Mouse (Mus musculus): ENCODE data around the gene Ppp2r2c. TPM values are rescaled to one million over a fixed set of nuclear protein-coding genes. Genes with fewer than 3 reads are reported as not detected.

Gene Ppp2r2c
- polyA plus RNA-seq, 1 experiment from 2014 or later = not detected

DNA sequence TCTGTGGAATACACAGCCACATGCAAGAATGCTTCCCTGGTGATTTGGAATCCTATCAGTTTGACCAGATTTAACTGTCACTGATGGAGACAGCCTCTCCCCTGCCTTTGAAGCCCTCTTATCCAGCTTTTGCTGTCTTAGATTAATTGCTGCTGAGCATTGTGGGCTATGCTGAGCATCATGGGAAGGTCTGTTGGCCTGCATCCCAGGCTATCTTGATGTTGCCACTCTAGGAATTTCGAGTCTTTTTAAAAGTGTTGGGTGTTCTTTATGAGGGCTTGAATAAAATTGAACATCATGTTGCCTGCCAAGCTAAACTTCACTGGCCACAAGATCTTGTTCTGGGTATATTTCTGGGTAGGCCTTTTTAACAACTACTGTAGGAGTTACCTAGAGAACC lies 16.8 kb downstream of the Ppp2r2c start:
- H3K79me2 ChIP-seq (ENCODE audit: inconsistent target) = no peaks in the 10 kb centered on the region
- H3K27ac ChIP-seq = no peak overlapping the region
- no peak overlapping the region for H3K4me3 ChIP-seq (ENCODE audit: inconsistent target)
- H3K36me3 ChIP-seq (ENCODE audit: inconsistent target) = no peaks in the 10 kb centered on the region
- 67% methylated on average over 1 of the region's 1 CpGs for WGBS (ENCODE audit: missing documents)

DNA sequence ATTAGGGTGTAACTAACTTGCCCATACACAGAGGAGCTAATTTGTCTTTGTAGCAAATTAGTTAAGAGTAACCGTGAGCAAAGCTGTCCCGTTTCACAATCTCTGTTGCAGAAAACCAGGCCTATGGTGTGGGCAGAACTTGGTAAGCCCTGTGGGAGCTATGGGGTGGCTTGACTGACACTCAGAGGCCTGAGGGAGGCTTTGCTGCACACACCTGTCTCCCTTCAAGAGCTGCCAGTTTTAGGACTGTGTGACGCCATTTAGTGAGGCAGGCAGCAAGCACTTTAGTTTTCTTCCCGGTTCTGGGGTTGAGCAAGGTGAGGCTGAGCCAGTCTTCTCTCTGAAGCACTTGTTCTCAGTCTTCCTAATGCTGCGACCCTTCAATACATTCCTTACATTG lies 17.3 kb downstream of the Ppp2r2c start:
- Histone ChIP-seq H3K36me3 (ENCODE audit: inconsistent target) (no peaks in the 10 kb centered on the region), H3K79me2 (ENCODE audit: inconsistent target) (no peaks in the 10 kb centered on the region), H3K4me3 (ENCODE audit: inconsistent target) (no peak overlapping the region), H3K27ac (no peak overlapping the region)
- WGBS (ENCODE audit: missing documents) = 88% methylated on average over 5 of the region's 5 CpGs

DNA sequence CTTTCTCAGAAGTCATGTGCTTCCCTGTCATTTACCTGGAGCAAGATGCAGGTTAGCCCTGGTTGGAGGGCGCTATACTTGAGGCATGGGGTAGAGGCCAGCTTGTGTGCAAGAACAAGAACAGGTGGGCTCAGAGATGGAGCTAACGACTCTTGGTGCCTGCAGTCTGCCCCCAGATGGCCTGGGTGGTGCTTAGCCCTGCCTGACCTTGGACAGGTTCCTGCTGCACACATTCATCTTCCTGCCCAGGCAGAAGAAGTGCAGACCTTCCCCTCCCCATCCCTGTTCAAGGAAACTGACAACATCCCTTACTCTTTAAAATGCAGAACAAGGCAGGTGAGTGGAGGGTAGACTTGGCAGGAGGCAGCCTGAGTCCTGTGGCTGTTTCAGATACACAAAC lies 18.0 kb downstream of the Ppp2r2c start:
- WGBS (ENCODE audit: missing documents) = 64% methylated on average over 2 of the region's 2 CpGs
- H3K36me3 ChIP-seq (ENCODE audit: inconsistent target) = no peaks in the 10 kb centered on the region
- no peaks in the 10 kb centered on the region for H3K79me2 ChIP-seq (ENCODE audit: inconsistent target)
- H3K27ac ChIP-seq = no peak overlapping the region
- H3K4me3 ChIP-seq (ENCODE audit: inconsistent target) = no peak overlapping the region

DNA sequence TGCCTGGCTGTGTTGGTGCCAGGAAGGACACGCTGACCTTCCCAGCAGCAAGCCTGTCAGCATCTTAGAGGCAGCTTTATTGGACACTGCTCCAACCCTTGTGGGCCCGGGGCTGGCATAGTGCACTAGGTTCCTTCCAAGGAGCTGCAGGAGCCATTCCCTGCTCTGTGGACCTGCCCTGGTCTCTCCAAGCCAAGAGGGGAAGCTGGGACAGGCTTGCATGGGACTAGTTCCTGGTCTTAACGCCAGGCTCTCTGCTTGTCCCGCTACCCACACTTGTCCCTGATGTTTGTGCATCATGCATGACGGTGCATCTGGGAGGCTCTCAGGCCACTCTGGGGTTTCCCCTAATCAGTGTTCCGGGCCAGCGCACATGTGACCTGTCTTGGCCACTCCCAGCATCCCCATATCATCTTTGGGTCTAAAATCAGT lies 18.6 kb downstream of the Ppp2r2c start:
- Histone ChIP-seq H3K36me3 (ENCODE audit: inconsistent target) (no peaks in the 10 kb centered on the region), H3K79me2 (ENCODE audit: inconsistent target) (no peaks in the 10 kb centered on the region), H3K4me3 (ENCODE audit: inconsistent target) (no peak overlapping the region), H3K27ac (no peak overlapping the region)
- WGBS (ENCODE audit: missing documents) = 69% methylated on average over 7 of the region's 7 CpGs

DNA sequence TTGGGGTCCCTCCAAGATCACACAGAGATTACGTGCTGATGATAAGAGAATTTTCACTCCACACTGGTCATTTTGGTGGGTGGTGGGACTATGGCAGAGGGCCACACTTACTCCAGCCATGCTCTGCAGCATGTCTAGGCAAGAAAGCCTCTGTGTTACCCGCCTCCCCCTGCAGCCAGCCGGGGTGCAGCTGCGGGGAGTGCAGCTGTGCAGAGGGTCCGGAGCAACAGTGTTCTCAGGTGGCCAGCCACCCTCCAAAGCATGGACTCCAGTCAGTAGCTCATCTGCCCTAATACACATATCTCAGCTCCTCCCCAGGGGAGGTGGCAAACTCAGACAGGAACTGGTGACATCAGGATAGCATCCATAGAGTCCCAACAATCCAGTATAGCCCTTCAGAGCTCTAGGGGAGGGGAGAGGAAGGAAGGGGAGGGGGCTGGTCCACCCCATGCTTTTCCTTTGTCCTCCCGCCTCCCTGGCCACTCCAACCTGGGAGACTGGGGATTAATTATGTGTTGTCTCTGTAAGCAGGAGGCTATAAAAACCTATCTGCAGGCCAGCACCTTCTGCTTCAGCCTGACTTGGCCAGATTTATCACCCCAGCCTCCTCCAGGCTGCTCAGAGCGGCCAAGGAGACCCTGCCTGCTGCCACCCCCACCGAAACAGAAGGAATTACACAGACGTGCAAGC lies 19.1 kb downstream of the Ppp2r2c start:
- H3K4me3 ChIP-seq (ENCODE audit: inconsistent target) = no peak overlapping the region
- no peaks in the 10 kb centered on the region for H3K36me3 ChIP-seq (ENCODE audit: inconsistent target)
- H3K27ac ChIP-seq = no peak overlapping the region
- no peaks in the 10 kb centered on the region for H3K79me2 ChIP-seq (ENCODE audit: inconsistent target)
- 45% methylated on average over 9 of the region's 9 CpGs for WGBS (ENCODE audit: missing documents)

DNA sequence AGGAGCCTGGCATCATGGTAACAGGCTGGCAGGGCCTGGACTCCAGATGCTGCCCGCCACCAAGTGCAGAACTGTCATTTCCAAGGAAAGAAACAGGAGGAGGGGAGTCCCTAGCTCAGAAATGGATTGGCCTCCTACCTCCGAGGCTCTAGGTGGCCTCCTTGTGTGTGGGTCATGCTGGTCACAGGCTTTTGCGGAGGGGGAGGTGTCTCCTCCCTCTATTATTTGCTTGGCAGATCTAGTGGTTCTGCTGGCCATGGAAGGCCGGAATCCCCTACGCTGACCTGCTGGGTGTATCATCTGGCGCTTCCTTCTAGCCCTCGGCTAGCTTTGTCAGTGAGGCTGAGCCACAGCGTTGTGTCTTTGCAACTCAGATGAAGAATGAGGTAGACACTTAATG lies 20.2 kb downstream of the Ppp2r2c start:
- H3K27ac ChIP-seq = no peak overlapping the region
- H3K79me2 ChIP-seq (ENCODE audit: inconsistent target) = no peaks in the 10 kb centered on the region
- H3K4me3 ChIP-seq (ENCODE audit: inconsistent target) = no peak overlapping the region
- WGBS (ENCODE audit: missing documents) = 88% methylated on average over 8 of the region's 8 CpGs
- H3K36me3 ChIP-seq (ENCODE audit: inconsistent target) = no peaks in the 10 kb centered on the region

DNA sequence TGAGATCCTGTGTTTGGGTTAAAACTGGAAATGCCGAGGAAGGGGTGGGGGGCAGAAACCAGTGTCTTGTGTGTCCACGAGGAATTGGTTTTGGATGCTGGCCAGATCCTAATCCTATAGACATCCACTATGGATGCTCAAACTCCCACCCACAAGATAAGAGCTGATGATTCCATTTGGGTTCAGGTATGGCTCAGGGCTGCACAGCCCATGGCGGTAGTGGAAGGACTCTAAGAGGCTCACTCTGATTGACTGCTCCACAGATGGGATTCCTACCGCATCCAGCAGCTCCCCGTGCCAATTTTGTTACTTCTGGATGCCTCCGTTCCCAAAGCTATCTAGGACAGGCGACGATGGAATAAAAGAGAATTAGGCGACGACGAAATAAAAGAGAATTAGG lies 20.6 kb downstream of the Ppp2r2c start:
- H3K4me3 ChIP-seq (ENCODE audit: inconsistent target) = no peak overlapping the region
- H3K36me3 ChIP-seq (ENCODE audit: inconsistent target) = no peaks in the 10 kb centered on the region
- H3K79me2 ChIP-seq (ENCODE audit: inconsistent target) = no peaks in the 10 kb centered on the region
- H3K27ac ChIP-seq = no peak overlapping the region
- WGBS (ENCODE audit: missing documents) = 90% methylated on average over 11 of the region's 11 CpGs

DNA sequence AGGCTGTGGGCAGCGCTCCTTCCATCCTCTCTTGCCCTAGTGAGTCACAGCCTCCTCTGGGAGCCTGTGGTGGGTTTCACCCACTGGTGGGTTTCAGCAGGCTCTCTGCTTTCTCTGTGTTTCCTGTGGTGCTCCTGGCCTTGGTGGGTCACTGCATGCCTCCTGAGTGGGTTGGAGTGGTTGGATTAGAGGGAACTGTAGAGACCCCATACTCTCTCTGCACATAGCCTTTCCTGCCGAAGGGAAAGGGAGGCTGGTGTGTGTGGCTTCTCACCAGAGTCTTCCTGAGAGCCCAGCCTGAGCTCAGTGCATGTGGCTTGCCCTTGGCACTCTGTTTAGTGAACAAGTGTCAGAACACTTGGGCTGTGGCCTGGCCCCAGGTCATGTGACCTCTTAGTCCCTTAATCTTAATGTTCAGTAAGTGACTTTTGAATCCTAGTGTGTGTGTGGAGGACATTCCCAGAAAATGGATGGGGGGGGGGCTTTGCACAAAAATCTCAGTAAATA lies 21.1 kb downstream of the Ppp2r2c start:
- Histone ChIP-seq H3K79me2 (ENCODE audit: inconsistent target) (no peaks in the 10 kb centered on the region), H3K36me3 (ENCODE audit: inconsistent target) (no peaks in the 10 kb centered on the region), H3K27ac (no peak overlapping the region), H3K4me3 (ENCODE audit: inconsistent target) (no peak overlapping the region)
- 80% methylated on average over 2 of the region's 2 CpGs for WGBS (ENCODE audit: missing documents)

DNA sequence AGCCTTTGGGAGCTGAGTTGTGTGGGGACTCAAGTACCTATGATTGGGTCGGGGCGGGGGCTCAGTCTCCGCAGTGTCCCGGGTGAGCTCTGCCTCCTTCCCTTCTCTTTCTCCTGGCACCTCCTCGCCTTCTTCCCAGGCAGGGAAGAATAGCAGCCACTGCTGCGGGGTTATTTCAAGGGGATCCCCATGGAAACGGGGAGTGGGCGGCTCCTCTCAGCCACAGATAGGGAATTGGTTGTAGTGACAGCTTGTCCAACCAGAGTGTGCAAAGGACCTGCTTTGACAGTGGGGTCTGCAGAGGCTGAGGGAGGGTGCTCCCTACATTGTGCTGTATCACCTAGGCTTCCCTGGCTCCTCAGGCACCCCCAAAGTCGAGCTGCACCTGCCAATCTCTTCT lies 22.5 kb downstream of the Ppp2r2c start:
- WGBS (ENCODE audit: missing documents) = 65% methylated on average over 9 of the region's 9 CpGs
- H3K79me2 ChIP-seq (ENCODE audit: inconsistent target) = no peaks in the 10 kb centered on the region
- H3K36me3 ChIP-seq (ENCODE audit: inconsistent target) = no peaks in the 10 kb centered on the region
- H3K4me3 ChIP-seq (ENCODE audit: inconsistent target) = no peak overlapping the region
- no peak overlapping the region for H3K27ac ChIP-seq

DNA sequence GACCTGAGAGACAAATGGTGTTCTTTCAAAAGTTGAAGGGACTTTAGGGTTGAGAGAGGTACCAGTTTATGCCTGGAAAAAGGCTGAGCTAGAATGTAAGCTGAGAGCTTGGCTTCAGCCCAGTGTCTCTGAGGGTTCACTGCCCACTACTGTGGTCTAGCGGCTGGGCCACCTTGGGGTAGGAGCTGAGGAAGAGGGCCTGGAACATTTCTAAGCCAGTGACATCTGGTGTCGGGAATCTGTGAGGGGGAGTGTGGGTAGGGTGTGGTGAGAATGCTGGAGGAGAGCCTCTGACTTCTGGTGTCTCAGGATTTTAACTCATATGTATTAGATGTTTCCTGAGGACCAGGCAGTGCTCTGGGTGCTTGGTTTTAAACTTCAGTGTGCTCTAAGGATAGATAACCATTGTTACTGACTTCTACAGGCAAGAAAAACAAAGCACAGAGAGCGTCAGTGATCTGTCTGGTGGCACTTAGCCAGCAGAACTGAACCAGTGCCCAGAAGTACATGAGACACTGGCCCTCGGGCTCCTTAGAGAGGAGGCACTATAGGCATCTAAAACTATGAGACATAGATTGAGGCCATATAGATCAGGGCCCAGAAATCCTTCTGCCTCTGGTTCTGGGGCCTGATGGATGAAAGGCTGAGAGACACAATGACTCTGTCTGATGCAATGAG lies 23.6 kb downstream of the Ppp2r2c start:
- H3K27ac ChIP-seq = no peak overlapping the region
- no peak overlapping the region for H3K4me3 ChIP-seq (ENCODE audit: inconsistent target)
- H3K36me3 ChIP-seq (ENCODE audit: inconsistent target) = no peaks in the 10 kb centered on the region
- no peaks in the 10 kb centered on the region for H3K79me2 ChIP-seq (ENCODE audit: inconsistent target)
- 58% methylated on average over 4 of the region's 4 CpGs for WGBS (ENCODE audit: missing documents)

DNA sequence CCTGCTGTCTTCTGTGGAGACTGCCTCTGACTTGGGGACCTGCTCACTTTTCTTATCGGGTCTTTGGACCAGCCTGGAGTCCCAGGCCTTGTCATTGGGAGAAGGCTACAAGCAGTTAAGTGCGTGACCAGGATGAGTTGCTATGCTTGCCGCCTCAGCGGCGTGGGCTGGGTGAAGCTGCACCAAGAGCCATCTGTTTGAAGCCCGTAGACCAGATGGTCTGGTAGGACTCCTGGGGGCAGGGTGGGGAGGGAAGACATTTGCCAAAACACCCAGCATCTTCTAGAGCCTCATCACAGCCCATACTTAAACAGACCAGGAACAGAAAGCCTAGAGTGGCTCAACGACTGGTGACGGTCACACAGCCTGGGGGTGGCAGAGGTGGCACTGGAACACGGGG lies 24.9 kb downstream of the Ppp2r2c start:
- 72% methylated on average over 9 of the region's 9 CpGs for WGBS (ENCODE audit: missing documents)
- H3K36me3 ChIP-seq (ENCODE audit: inconsistent target) = no peaks in the 10 kb centered on the region
- no peak overlapping the region for H3K4me3 ChIP-seq (ENCODE audit: inconsistent target)
- no peak overlapping the region for H3K27ac ChIP-seq
- H3K79me2 ChIP-seq (ENCODE audit: inconsistent target) = no peaks in the 10 kb centered on the region

DNA sequence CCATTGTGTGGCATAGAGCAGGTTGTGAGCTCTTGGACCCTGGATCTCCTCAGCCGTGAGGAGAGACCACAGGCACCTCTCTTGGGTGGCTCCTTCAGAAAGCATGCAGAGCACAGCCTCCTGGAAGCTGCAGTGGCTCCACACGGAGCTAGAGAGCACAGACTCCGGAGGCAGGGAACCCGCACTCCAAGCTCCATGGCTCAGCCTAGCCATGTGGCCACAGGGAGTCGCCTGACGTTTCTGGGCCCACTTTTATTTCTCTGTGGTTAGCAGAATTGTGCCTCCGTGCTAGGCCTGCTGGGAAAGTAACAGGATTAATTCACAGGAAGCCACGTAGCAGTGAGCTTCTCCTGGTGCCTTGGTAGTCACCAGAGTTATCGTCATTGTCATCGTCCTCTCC lies 25.8 kb downstream of the Ppp2r2c start:
- Histone ChIP-seq H3K4me3 (ENCODE audit: inconsistent target) (no peak overlapping the region), H3K27ac (no peak overlapping the region), H3K79me2 (ENCODE audit: inconsistent target) (no peaks in the 10 kb centered on the region), H3K36me3 (ENCODE audit: inconsistent target) (no peaks in the 10 kb centered on the region)
- WGBS (ENCODE audit: missing documents) = 65% methylated on average over 9 of the region's 10 CpGs

DNA sequence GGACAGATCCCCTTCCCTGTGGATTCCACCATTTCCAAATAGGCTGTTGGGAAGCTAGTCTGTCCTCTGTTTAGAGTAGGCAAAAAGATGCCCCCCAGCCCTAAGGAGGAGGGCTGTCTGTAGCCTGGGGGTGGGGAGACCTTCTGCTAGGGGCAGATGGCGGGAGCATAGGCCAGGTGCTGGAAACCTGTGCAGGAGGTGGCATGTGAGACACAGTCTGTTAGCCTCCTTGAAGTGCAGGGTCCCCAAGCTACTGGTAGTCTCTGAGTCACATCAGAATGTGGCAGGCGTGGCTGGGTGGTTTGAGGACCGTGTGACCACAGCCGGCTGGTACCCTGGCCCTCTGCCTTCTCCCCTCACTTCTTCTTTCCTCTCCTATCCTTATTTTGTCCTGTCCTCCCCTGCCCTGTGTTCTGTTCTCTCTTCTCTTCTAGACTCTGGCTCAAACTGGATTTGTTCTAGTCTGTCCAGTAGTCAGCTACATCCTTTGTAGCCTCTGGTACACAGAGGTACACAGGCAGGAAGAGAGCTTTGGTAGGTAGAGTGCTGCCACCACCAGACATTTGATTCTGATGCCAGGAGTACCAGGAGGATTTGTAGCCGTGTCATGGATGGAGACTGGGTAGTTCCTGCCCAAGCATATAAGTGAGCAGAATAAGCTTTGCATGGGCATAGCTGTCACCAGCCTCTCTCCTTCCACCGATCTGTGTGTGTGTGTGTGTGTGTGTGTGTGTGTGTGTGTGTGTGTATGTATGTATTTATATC lies 26.5 kb downstream of the Ppp2r2c start:
- H3K36me3 ChIP-seq (ENCODE audit: inconsistent target) = no peaks in the 10 kb centered on the region
- no peaks in the 10 kb centered on the region for H3K79me2 ChIP-seq (ENCODE audit: inconsistent target)
- no peak overlapping the region for H3K27ac ChIP-seq
- H3K4me3 ChIP-seq (ENCODE audit: inconsistent target) = no peak overlapping the region
- 69% methylated on average over 6 of the region's 6 CpGs for WGBS (ENCODE audit: missing documents)

DNA sequence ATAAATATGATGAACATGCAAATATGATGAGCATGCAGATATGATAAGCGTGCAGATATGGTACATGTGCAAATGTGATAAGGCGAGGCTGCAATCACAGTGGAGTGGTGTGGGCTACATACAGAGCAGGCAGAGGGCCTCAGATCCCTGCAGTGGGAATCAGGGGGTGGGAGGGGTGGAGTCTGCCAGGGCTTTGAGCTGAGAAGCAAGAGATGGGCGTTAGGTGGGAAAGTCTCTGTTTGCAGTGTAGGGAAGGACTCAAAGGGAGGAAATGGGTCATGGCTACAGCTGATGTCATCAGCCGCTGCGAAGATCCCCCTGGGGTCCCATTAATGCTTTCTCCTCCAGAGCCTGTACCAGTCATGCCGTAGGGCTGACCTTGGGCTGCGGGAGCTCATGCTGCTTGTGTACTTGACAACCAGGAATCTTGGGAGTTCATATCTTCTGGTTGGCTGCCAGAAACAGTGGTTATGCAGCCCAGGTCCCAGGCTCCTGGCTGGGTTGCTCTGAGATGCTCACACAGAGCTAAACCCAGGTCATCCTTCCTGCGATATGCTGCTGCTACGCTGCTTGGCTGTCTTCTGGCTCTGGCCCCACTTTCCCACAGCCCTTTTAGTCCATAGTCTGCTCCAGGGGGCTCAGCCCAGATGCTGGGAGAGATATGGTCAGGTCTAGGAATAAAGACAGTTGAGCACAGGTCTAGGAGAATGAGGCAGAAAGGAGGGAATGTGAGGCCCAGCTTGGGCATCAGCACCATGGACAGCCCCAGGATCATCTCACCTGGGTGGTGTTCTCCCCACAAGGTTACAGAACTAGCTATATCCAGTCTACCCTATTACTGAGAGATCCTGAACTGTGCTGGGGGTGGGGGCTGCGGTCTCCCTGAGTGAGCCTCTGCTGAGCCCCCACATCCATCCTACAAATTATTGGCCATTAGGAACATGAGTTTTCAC lies 27.6 kb downstream of the Ppp2r2c start:
- Histone ChIP-seq H3K36me3 (ENCODE audit: inconsistent target) (no peaks in the 10 kb centered on the region), H3K4me3 (ENCODE audit: inconsistent target) (no peak overlapping the region), H3K79me2 (ENCODE audit: inconsistent target) (no peaks in the 10 kb centered on the region), H3K27ac (no peak overlapping the region)
- 87% methylated on average over 10 of the region's 10 CpGs for WGBS (ENCODE audit: missing documents)
